Mouse (Mus musculus): Measurements from ENCODE around the gene Cfap54. TPM values are rescaled to one million over a fixed set of nuclear protein-coding genes. Genes with fewer than 3 reads are reported as not detected.

Gene Cfap54
- 0.49 TPM for polyA plus RNA-seq (2014; fragmentation: Illumina TruSeq; extraction: RNeasy Lipid Tissue Mini Kit (QIAGEN cat#74804); ENCODE audit: low read depth, low replicate concordance)

DNA sequence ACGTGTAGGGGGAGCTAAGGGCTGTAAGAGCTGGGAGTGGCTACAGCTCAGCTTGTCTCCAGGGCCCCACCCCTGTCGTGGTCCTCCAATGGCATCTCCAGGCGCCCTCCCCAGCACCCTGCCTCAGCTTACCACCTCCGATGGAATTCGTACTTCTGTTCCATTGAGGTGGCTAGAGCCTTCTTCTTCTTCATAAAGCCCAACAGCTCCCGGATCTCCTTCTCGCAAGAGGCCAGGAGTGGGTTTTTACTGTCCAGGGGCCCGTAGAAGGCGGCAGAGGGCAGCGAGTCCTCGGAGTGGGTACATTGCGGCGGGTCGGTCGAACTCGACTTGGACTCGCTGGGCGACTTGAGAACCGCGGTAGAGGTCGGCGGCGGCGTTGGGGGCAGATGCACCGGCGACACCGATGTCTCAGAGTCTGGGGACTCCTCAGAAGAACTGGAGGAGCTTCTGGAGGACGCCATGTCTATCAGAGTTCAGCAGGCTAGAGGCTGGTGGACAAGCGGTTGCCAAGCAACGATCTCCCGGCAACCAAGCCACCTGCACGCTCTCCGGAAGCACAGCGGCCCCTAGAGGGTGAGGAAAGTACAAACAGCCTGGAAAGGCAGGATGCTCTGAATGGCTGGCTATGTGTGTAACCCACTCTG, at the start of gene Cfap54:
Cfap54 (minus strand) TSS at position 486 of the 647 bp plus-strand sequence.

Other genes with a start within 250 kb of the Cfap54 start
- 18.5 TPM for gene Cdk17, start 79.3 kb upstream of the Cfap54 start, polyA plus RNA-seq (2014; fragmentation: Illumina TruSeq; extraction: RNeasy Lipid Tissue Mini Kit (QIAGEN cat#74804); ENCODE audit: low read depth, low replicate concordance)
- 20.2 TPM for gene Elk3, start 229.5 kb upstream of the Cfap54 start, polyA plus RNA-seq (2014; fragmentation: Illumina TruSeq; extraction: RNeasy Lipid Tissue Mini Kit (QIAGEN cat#74804); ENCODE audit: low read depth, low replicate concordance)

Measured in kidney, adult 10 weeks (tissue).